Mouse (Mus musculus) heart, embryonic 16.5 days (tissue): ENCODE results near the gene Gm10490. TPM values are rescaled to one million over a fixed set of nuclear protein-coding genes. Genes with fewer than 3 reads are reported as not detected.
"Not testable (repeated sequence)": the region's sequence is repeated elsewhere in the genome, so short reads cannot be mapped to it uniquely, and the experiment has no call there.

Experiments
- ATAC-seq: fragments of 200-750 bp; cut with Nextera tagmentation; replicated peaks from 2 replicates; pipeline ENCODE4 v1.8.0; 2017; ENCODE audit warnings: moderate number of reproducible peaks; ENCODE audit not compliant: insufficient read depth, low FRiP score; ENCODE audit errors: extremely low read depth
- H3K27ac ChIP-seq: fragments of 300-500 bp; sonication (generic); 2 replicates; pipeline ENCODE4 v1.5.1; 2014; ENCODE audit warnings: mild to moderate bottlenecking, low read length, control low read depth, moderate library complexity
- H3K27me3 ChIP-seq: fragments of 300-500 bp; sonication (generic); 2 replicates; pipeline ENCODE4 v1.6.1; 2014; ENCODE audit warnings: low read length, mixed read lengths; ENCODE audit not compliant: control insufficient read depth, insufficient read depth
- H3K36me3 ChIP-seq: fragments of 300-500 bp; sonication (generic); 2 replicates; pipeline ENCODE4 v1.6.1; 2014; ENCODE audit not compliant: control insufficient read depth, insufficient read depth
- H3K4me1 ChIP-seq: fragments of 300-500 bp; sonication (generic); 2 replicates; pipeline ENCODE4 v1.6.1; 2014; ENCODE audit warnings: low read length, mixed read lengths; ENCODE audit not compliant: control insufficient read depth, insufficient read depth
- H3K4me2 ChIP-seq: fragments of 300-500 bp; sonication (generic); 2 replicates; pipeline ENCODE4 v1.6.1; 2014; ENCODE audit warnings: low read depth, mild to moderate bottlenecking, control low read depth, low read length
- H3K4me3 ChIP-seq: fragments of 300-500 bp; sonication (generic); 2 replicates; pipeline ENCODE4 v1.5.1; 2014; ENCODE audit warnings: mild to moderate bottlenecking, control low read depth, low read length
- H3K9ac ChIP-seq: fragments of 300-500 bp; sonication (generic); 2 replicates; pipeline ENCODE4 v1.6.1; 2014; ENCODE audit warnings: low read length, control low read depth
- H3K9me3 ChIP-seq: fragments of 300-500 bp; sonication (generic); replicated peaks from 2 replicates; pipeline ENCODE4 v1.6.1; 2016; ENCODE audit warnings: low read length; ENCODE audit not compliant: control insufficient read depth
- WGBS: fragments of 180-500 bp; shearing (Covaris S2); extraction: QIAGEN DNeasy Blood & Tissue Kit; methylation state at CpG from one replicate; pipeline ENCODE4 v1.1.7; 2014; 5-methylcytosine and 5-hydroxymethylcytosine counted together
- polyA plus RNA-seq: library from polyadenylated mRNA; unstranded; fragments of >200 nt; fragmentation: Nextera tagmentation; extraction: Ambion mirVana; gene quantifications from 2 replicates; pipeline ENCODE4 v1.2.1, GENCODE M21; 2015

The Gm10490 gene
- polyA plus RNA-seq: not detected in 2 replicates

- ATAC-seq, H3K27me3 ChIP-seq, H3K9me3 ChIP-seq, H3K9ac ChIP-seq, H3K36me3 ChIP-seq, H3K4me3 ChIP-seq, H3K4me2 ChIP-seq, H3K27ac ChIP-seq, H3K4me1 ChIP-seq: not testable (repeated sequence)
- WGBS: 90% methylated on average over 4 of the region's 4 CpGs
Observed at GRCm38 (mm10) chrX:7909242-7909641, at the start of gene Gm10490. TSS of gene Gm10490 (plus strand) at chrX:7909542.

GRCm38 (mm10) chrX:7863181-7863580 is 46.2 kb upstream of the Gm10490 start:
- 82% methylated on average over 1 of the region's 1 CpGs for WGBS
- Histone ChIP-seq H3K4me2 (no peak overlapping the region), H3K27ac (no peak overlapping the region), H3K4me3 (no peak overlapping the region), H3K27me3 (no peaks in the 10 kb centered on the region), H3K36me3 (peaks cover 3% of the 10 kb centered on the region), H3K4me1 (no peaks in the 10 kb centered on the region), H3K9me3 (no peaks in the 10 kb centered on the region), H3K9ac (no peak overlapping the region)
- ATAC-seq: no peak

GRCm38 (mm10) chrX:7864551-7864950 is 44.8 kb upstream of the Gm10490 start:
- Histone ChIP-seq H3K4me1 (no peaks in the 10 kb centered on the region), H3K9me3 (no peaks in the 10 kb centered on the region), H3K27ac (no peak overlapping the region), H3K27me3 (no peaks in the 10 kb centered on the region), H3K36me3 (peaks cover 4% of the 10 kb centered on the region), H3K4me3 (no peak overlapping the region), H3K4me2 (no peak overlapping the region), H3K9ac (no peak overlapping the region)
- ATAC-seq: no peak
- WGBS: 74% methylated on average over 3 of the region's 3 CpGs

GRCm38 (mm10) chrX:7865343-7865742 is 44.0 kb upstream of the Gm10490 start:
- no peak overlapping the region for H3K9ac ChIP-seq
- ATAC-seq: no peak
- H3K4me2 ChIP-seq: no peak overlapping the region
- H3K4me3 ChIP-seq: no peak overlapping the region
- H3K36me3 ChIP-seq: peaks cover 4% of the 10 kb centered on the region
- no peaks in the 10 kb centered on the region for H3K9me3 ChIP-seq
- H3K27me3 ChIP-seq: no peaks in the 10 kb centered on the region
- H3K4me1 ChIP-seq: no peaks in the 10 kb centered on the region
- 49% methylated on average over 2 of the region's 2 CpGs for WGBS
- H3K27ac ChIP-seq: no peak overlapping the region

GRCm38 (mm10) chrX:7865786-7866185 is 43.6 kb upstream of the Gm10490 start:
- ATAC-seq: no peak
- 41% methylated on average over 2 of the region's 2 CpGs for WGBS
- H3K27ac ChIP-seq: no peak overlapping the region

GRCm38 (mm10) chrX:7867141-7867540 is 42.2 kb upstream of the Gm10490 start:
- H3K4me1 ChIP-seq: no peaks in the 10 kb centered on the region
- no peak for ATAC-seq
- no peak overlapping the region for H3K4me2 ChIP-seq
- no peak overlapping the region for H3K4me3 ChIP-seq
- no peaks in the 10 kb centered on the region for H3K9me3 ChIP-seq
- H3K27ac ChIP-seq: no peak overlapping the region
- H3K9ac ChIP-seq: no peak overlapping the region
- WGBS: 84% methylated on average over 1 of the region's 1 CpGs
- peaks cover 4% of the 10 kb centered on the region for H3K36me3 ChIP-seq
- no peaks in the 10 kb centered on the region for H3K27me3 ChIP-seq

More at GRCm38 (mm10) chrX:7865786-7866185, 43.6 kb upstream of the Gm10490 start:
- H3K27me3 ChIP-seq: no peaks in the 10 kb centered on the region
- peaks cover 4% of the 10 kb centered on the region for H3K36me3 ChIP-seq
- H3K9ac ChIP-seq: no peak overlapping the region
- no peak overlapping the region for H3K4me3 ChIP-seq
- H3K4me1 ChIP-seq: no peaks in the 10 kb centered on the region
- no peaks in the 10 kb centered on the region for H3K9me3 ChIP-seq
- no peak overlapping the region for H3K4me2 ChIP-seq

GRCm38 (mm10) chrX:7868506-7868905 is 40.8 kb upstream of the Gm10490 start:
- Histone ChIP-seq H3K27ac (no peak overlapping the region), H3K4me3 (no peak overlapping the region), H3K9me3 (no peaks in the 10 kb centered on the region), H3K9ac (no peak overlapping the region), H3K4me1 (no peaks in the 10 kb centered on the region), H3K4me2 (no peak overlapping the region), H3K36me3 (peaks cover 8% of the 10 kb centered on the region), H3K27me3 (no peaks in the 10 kb centered on the region)
- ATAC-seq: no peak
- 62% methylated on average over 2 of the region's 2 CpGs for WGBS

GRCm38 (mm10) chrX:7869826-7870225 is 39.5 kb upstream of the Gm10490 start:
- ATAC-seq: no peak
- Histone ChIP-seq H3K9me3 (no peaks in the 10 kb centered on the region), H3K4me3 (no peak overlapping the region), H3K9ac (no peak overlapping the region), H3K4me2 (no peak overlapping the region), H3K4me1 (no peaks in the 10 kb centered on the region), H3K27ac (no peak overlapping the region), H3K36me3 (peaks cover 11% of the 10 kb centered on the region), H3K27me3 (no peaks in the 10 kb centered on the region)
- WGBS: 55% methylated on average over 3 of the region's 3 CpGs

- Histone ChIP-seq H3K36me3 (peaks cover 5% of the 10 kb centered on the region; the same call in 1 of the 2 replicates), H3K4me2 (peak within 1 kb of the TSS; percentile 78), H3K27me3 (no peaks in the 10 kb centered on the region), H3K9me3 (no peaks in the 10 kb centered on the region), H3K4me1 (peaks cover 8% of the 10 kb centered on the region), H3K4me3 (peak within 1 kb of the TSS; percentile 57), H3K9ac (peak within 1 kb of the TSS; percentile 68), H3K27ac (no peak within 1 kb of the TSS)
- peak; percentile 90 for ATAC-seq
- WGBS: 8% methylated on average over 37 of the region's 38 CpGs
Observed at GRCm38 (mm10) chrX:7878007-7878419, 31.3 kb upstream of the Gm10490 start, which contains the start of gene Pim2. TSS of gene Pim2 (plus strand) at chrX:7878262.
